Mouse (Mus musculus) neural tube, embryonic 14.5 days (tissue): ENCODE measurements around the gene Sycp2l. TPM values are rescaled to one million over a fixed set of nuclear protein-coding genes. Genes with fewer than 3 reads are reported as not detected.
"Not testable (repeated sequence)": the region's sequence is repeated elsewhere in the genome, so short reads cannot be mapped to it uniquely, and the experiment has no call there.

Experiments
- ATAC-seq: fragments of 200-750 bp; cut with Nextera tagmentation; 2 replicates; pipeline ENCODE4 v1.8.0; 2017; ENCODE audit warnings: low read depth, mild to moderate bottlenecking, moderate TSS enrichment, moderate library complexity
- H3K27ac ChIP-seq: fragments of 300-500 bp; sonication (generic); 2 replicates; pipeline ENCODE4 v1.5.1; 2014; ENCODE audit warnings: low read depth, mild to moderate bottlenecking, control low read depth, low read length, moderate library complexity, mixed read lengths
- H3K27me3 ChIP-seq: fragments of 300-500 bp; sonication (generic); 2 replicates; pipeline ENCODE4 v1.6.1; 2014; ENCODE audit warnings: low read length; ENCODE audit not compliant: control insufficient read depth, insufficient read depth
- H3K36me3 ChIP-seq: fragments of 300-500 bp; sonication (generic); 2 replicates; pipeline ENCODE4 v1.6.1; 2014; ENCODE audit warnings: low read length, mixed read lengths; ENCODE audit not compliant: control insufficient read depth, insufficient read depth
- H3K4me1 ChIP-seq: fragments of 300-500 bp; sonication (generic); 2 replicates; pipeline ENCODE4 v1.6.1; 2014; ENCODE audit warnings: low read length; ENCODE audit not compliant: control insufficient read depth, insufficient read depth
- H3K4me2 ChIP-seq: fragments of 300-500 bp; sonication (generic); 2 replicates; pipeline ENCODE4 v1.6.1; 2014; ENCODE audit warnings: mild to moderate bottlenecking, low read depth, low read length, control low read depth
- H3K4me3 ChIP-seq: fragments of 300-500 bp; sonication (generic); 2 replicates; pipeline ENCODE4 v1.5.1; 2014; ENCODE audit warnings: low read depth, low read length, control low read depth, mixed read lengths
- H3K9ac ChIP-seq: fragments of 300-500 bp; sonication (generic); replicated peaks from 2 replicates; pipeline ENCODE4 v1.6.1; 2014; ENCODE audit warnings: low read depth, mild to moderate bottlenecking, control low read depth, low read length, mixed read lengths
- H3K9me3 ChIP-seq: fragments of 300-500 bp; sonication (generic); 2 replicates; pipeline ENCODE4 v1.6.1; 2016; ENCODE audit warnings: low read length; ENCODE audit not compliant: control insufficient read depth
- WGBS: fragments of 180-500 bp; shearing (Covaris S2); extraction: QIAGEN DNeasy Blood & Tissue Kit; methylation state at CpG from one replicate; pipeline ENCODE4 v1.1.7; 2014; 5-methylcytosine and 5-hydroxymethylcytosine counted together
- polyA plus RNA-seq: library from polyadenylated mRNA; unstranded; fragments of >200 nt; fragmentation: Nextera tagmentation; extraction: Ambion mirVana; gene quantifications from 2 replicates; pipeline ENCODE4 v1.2.1, GENCODE M21; 2014

Sycp2l gene
- polyA plus RNA-seq, 1 experiment from 2014 or later = not detected

DNA sequence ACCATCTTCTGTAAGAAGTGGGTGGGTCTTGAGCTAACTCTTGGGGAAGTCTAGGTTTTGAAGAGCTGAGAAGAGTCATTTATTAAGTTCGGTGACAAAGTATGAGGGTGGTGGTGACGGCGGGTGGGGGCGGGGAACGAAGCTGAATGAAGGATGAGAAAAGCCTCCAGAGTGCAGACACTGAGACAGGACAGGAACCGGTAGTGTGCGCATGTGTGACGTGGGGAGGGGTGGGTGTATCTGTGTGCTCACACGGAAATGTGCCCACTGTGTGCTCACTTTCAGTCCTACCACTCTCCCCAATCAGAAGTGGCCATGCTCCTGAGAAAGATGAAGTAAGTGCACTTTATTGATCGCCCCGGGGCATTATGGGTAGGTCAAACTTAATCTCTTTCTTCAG lies 39.0 kb downstream of the Sycp2l start:
- H3K27ac ChIP-seq = no peak overlapping the region
- H3K36me3 ChIP-seq = no peaks in the 10 kb centered on the region
- ATAC-seq = no peak
- no peak overlapping the region for H3K4me2 ChIP-seq
- H3K27me3 ChIP-seq = no peaks in the 10 kb centered on the region
- H3K9me3 ChIP-seq = no peaks in the 10 kb centered on the region
- H3K4me1 ChIP-seq = no peaks in the 10 kb centered on the region
- 82% methylated on average over 11 of the region's 11 CpGs for WGBS
- H3K9ac ChIP-seq = no peak overlapping the region
- H3K4me3 ChIP-seq = no peak overlapping the region

- H3K27ac ChIP-seq = no peak overlapping the region
- H3K4me1 ChIP-seq = no peaks in the 10 kb centered on the region
- H3K9me3 ChIP-seq = no peaks in the 10 kb centered on the region
- H3K36me3 ChIP-seq = no peaks in the 10 kb centered on the region
- no peak overlapping the region for H3K9ac ChIP-seq
- H3K4me2 ChIP-seq = no peak overlapping the region
- no peak overlapping the region for H3K4me3 ChIP-seq
- no peak for ATAC-seq
- 76% methylated on average over 5 of the region's 5 CpGs for WGBS
- no peaks in the 10 kb centered on the region for H3K27me3 ChIP-seq
Measured at GRCm38 (mm10) chr13:41158426-41158825, 44.3 kb downstream of the Sycp2l start.

- Histone ChIP-seq H3K9me3 (no peaks in the 10 kb centered on the region), H3K36me3 (0 out of 2 replicates have a peak, but pooled peaks cover 13% of the 10 kb centered on the region), H3K9ac (no peak overlapping the region), H3K4me1 (no peaks in the 10 kb centered on the region), H3K27ac (no peak overlapping the region), H3K4me3 (no peak overlapping the region), H3K27me3 (no peaks in the 10 kb centered on the region), H3K4me2 (no peak overlapping the region)
- WGBS = 73% methylated on average over 6 of the region's 6 CpGs
- no peak for ATAC-seq
Measured at GRCm38 (mm10) chr13:41187886-41188285, 73.8 kb downstream of the Sycp2l start.

GRCm38 (mm10) chr13:41195640-41196333 lies 81.7 kb downstream of the Sycp2l start:
- Histone ChIP-seq H3K4me3 (no peak overlapping the region), H3K9ac (no peak overlapping the region), H3K27ac (no peak overlapping the region), H3K4me2 (no peak overlapping the region), H3K4me1 (no peaks in the 10 kb centered on the region), H3K27me3 (no peaks in the 10 kb centered on the region), H3K36me3 (0 out of 2 replicates have a peak, but pooled peaks cover 4% of the 10 kb centered on the region), H3K9me3 (no peaks in the 10 kb centered on the region)
- WGBS = 80% methylated on average over 3 of the region's 3 CpGs
- no peak for ATAC-seq

DNA sequence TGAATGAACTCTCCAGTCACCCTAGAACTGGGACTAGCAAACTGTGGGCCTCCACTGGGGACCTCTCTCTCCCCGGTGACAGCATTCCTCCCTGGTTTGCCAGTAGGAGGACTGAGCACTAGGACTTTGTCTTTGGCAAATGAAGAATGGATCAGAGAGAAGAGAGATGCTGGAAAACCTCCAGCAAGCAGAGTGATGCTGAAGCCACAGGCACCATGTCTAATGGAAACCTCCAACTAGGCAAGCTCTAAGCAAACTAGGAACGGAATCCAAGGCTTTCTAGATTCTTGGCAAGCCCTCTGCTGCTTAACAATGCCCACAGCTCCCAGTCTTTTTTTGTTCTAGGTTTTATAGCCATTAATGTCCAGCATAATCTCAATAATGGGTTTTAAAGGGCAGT lies 86.8 kb downstream of the Sycp2l start:
- Histone ChIP-seq H3K4me2 (no peak overlapping the region), H3K27ac (no peak overlapping the region), H3K27me3 (no peaks in the 10 kb centered on the region), H3K4me1 (peaks cover 15% of the 10 kb centered on the region; the same call in 1 of the 2 replicates), H3K4me3 (no peak overlapping the region), H3K9ac (no peak overlapping the region), H3K9me3 (no peaks in the 10 kb centered on the region), H3K36me3 (no peaks in the 10 kb centered on the region)
- ATAC-seq = no peak
- 59% methylated on average over 2 of the region's 2 CpGs for WGBS

GRCm38 (mm10) chr13:41203289-41203688 lies 89.2 kb downstream of the Sycp2l start:
- H3K36me3 ChIP-seq = no peaks in the 10 kb centered on the region
- no peak overlapping the region for H3K4me3 ChIP-seq
- no peak overlapping the region for H3K4me2 ChIP-seq
- no peak overlapping the region for H3K27ac ChIP-seq
- ATAC-seq = no peak
- H3K27me3 ChIP-seq = no peaks in the 10 kb centered on the region
- 40% methylated on average over 7 of the region's 7 CpGs for WGBS
- H3K4me1 ChIP-seq = peaks cover 15% of the 10 kb centered on the region; the same call in 1 of the 2 replicates
- no peaks in the 10 kb centered on the region for H3K9me3 ChIP-seq
- no peak overlapping the region for H3K9ac ChIP-seq

GRCm38 (mm10) chr13:41203691-41204090 lies 89.6 kb downstream of the Sycp2l start:
- no peaks in the 10 kb centered on the region for H3K9me3 ChIP-seq
- 57% methylated on average over 9 of the region's 9 CpGs for WGBS
- ATAC-seq = no peak

GRCm38 (mm10) chr13:41205568-41205967 lies 91.5 kb downstream of the Sycp2l start:
- peaks cover 15% of the 10 kb centered on the region; the same call in 1 of the 2 replicates for H3K4me1 ChIP-seq
- not testable (repeated sequence) for H3K4me2 ChIP-seq, H3K4me3 ChIP-seq, H3K27ac ChIP-seq, H3K9ac ChIP-seq, H3K9me3 ChIP-seq, H3K27me3 ChIP-seq, H3K36me3 ChIP-seq, ATAC-seq

More at GRCm38 (mm10) chr13:41203691-41204090, 89.6 kb downstream of the Sycp2l start:
- no peak overlapping the region for H3K4me3 ChIP-seq
- H3K9ac ChIP-seq = no peak overlapping the region
- H3K36me3 ChIP-seq = no peaks in the 10 kb centered on the region
- no peak overlapping the region; the same call in 1 of the 2 replicates for H3K4me2 ChIP-seq
- no peaks in the 10 kb centered on the region for H3K27me3 ChIP-seq
- H3K4me1 ChIP-seq = peaks cover 15% of the 10 kb centered on the region; the same call in 1 of the 2 replicates
- no peak overlapping the region for H3K27ac ChIP-seq

GRCm38 (mm10) chr13:41206241-41206640 lies 92.1 kb downstream of the Sycp2l start:
- no peaks in the 10 kb centered on the region for H3K9me3 ChIP-seq
- 96% methylated on average over 5 of the region's 5 CpGs for WGBS
- no peak overlapping the region for H3K4me3 ChIP-seq
- H3K4me2 ChIP-seq = no peak overlapping the region
- H3K27ac ChIP-seq = no peak overlapping the region
- no peak overlapping the region for H3K9ac ChIP-seq
- H3K36me3 ChIP-seq = no peaks in the 10 kb centered on the region
- peaks cover 15% of the 10 kb centered on the region; the same call in 1 of the 2 replicates for H3K4me1 ChIP-seq
- H3K27me3 ChIP-seq = no peaks in the 10 kb centered on the region
- no peak for ATAC-seq
